Mouse (Mus musculus) liver, embryonic 14.5 days (tissue): ENCODE data around the gene Erich6.

Source experiments
- CTCF ChIP-seq: IDR thresholded peaks from 2 replicates; pipeline ENCODE4 v1.5.1; 2016; ENCODE audit warnings: antibody characterized with exemption, low read depth, control low read depth
- EP300 ChIP-seq: IDR thresholded peaks from 2 replicates; pipeline ENCODE4 v1.6.1; 2016; ENCODE audit warnings: antibody characterized with exemption, low read depth

- TF ChIP-seq EP300 (no peak), CTCF (no peak)
Measured at GRCm38 (mm10) chr3:58678384-58678783, 41.4 kb upstream of the Erich6 start.
